Mouse (Mus musculus): ENCODE results near the gene Rgl2.

DNA sequence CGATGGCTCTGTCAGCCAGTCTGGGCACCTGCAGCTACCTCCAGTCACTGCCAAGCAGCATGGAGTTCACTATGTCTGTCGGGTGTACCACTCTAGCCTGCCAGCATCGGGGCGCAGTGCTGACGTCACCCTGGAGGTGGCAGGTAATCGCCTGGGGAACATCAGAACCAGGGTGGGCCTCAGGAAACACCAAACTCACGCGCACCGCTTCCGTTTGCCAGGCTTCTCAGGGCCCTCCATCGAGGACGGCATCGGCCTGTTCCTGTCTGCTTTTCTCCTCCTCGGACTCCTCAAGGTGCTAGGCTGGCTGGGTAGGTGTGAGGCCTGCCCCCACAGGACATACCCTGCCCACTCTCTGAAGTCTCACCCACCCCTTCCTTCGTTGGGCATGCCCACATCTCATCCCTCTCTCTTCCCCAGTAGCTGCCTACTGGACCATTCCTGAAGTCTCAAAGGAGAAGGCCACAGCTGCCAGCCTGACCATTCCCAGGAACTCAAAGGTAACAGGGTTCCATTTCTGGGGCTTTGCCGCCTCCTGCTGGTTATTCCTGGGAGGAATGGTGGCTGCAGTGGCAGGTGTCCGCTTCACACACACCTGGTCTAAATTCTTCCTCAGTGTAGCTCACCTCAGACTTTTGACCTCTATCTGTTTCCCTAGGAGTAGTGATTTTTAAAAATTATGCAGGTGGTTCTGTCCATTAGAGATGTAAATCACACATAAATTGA is 3.0 kb upstream of the Rgl2 start:
- TF ChIP-seq GATA1 (IDR thresholded peaks at IDR 0.05; ENCODE audit: borderline replicate concordance, low read length) = no peak
- TF ChIP-seq FLI1 (IDR thresholded peaks at IDR 0.05; ENCODE audit: low read length) = no peak
